Mouse (Mus musculus) hindbrain, postnatal 0 days (tissue): ENCODE measurements around the gene Ppp1r14d. TPM values are rescaled to one million over a fixed set of nuclear protein-coding genes. Genes with fewer than 3 reads are reported as not detected.

Source experiments
- ATAC-seq: fragments of 200-750 bp; cut with Nextera tagmentation; 2 replicates; pipeline ENCODE4 v1.8.0; 2017; ENCODE audit warnings: mild to moderate bottlenecking, moderate TSS enrichment, moderate library complexity
- DNase-seq: peaks from one replicate; pipeline ENCODE4 v3.0.0-alpha.2; 2015; ENCODE audit warnings: low spot score
- H3K27ac ChIP-seq: fragments of 300-500 bp; sonication (generic); 2 replicates; pipeline ENCODE4 v1.5.1; 2014; ENCODE audit warnings: mild to moderate bottlenecking
- H3K27me3 ChIP-seq: fragments of 300-500 bp; sonication (generic); 2 replicates; pipeline ENCODE4 v1.6.1; 2014; ENCODE audit warnings: low read length, mixed read lengths; ENCODE audit not compliant: insufficient read depth
- H3K36me3 ChIP-seq: fragments of 300-500 bp; sonication (generic); 2 replicates; pipeline ENCODE4 v1.6.1; 2014; ENCODE audit warnings: low read length, mixed read lengths; ENCODE audit not compliant: insufficient read depth
- H3K4me1 ChIP-seq: fragments of 300-500 bp; sonication (generic); 2 replicates; pipeline ENCODE4 v1.6.1; 2014; ENCODE audit warnings: antibody characterized with exemption, low read length, mixed read lengths; ENCODE audit not compliant: insufficient read depth
- H3K4me2 ChIP-seq: fragments of 300-500 bp; sonication (generic); 2 replicates; pipeline ENCODE4 v1.6.1; 2014; ENCODE audit warnings: low read depth, mild to moderate bottlenecking, low read length, moderate library complexity, mixed read lengths
- H3K4me3 ChIP-seq: fragments of 300-500 bp; sonication (generic); 2 replicates; pipeline ENCODE4 v1.5.1; 2014; ENCODE audit warnings: low read length
- H3K9ac ChIP-seq: fragments of 300-500 bp; sonication (generic); replicated peaks from 2 replicates; pipeline ENCODE4 v1.6.1; 2014; ENCODE audit warnings: mild to moderate bottlenecking, low read length, moderate library complexity, mixed read lengths
- H3K9me3 ChIP-seq: fragments of 300-500 bp; sonication (generic); 2 replicates; pipeline ENCODE4 v1.6.1; 2016; ENCODE audit warnings: low read length, mixed read lengths
- CTCF ChIP-seq: IDR thresholded peaks from 2 replicates; pipeline ENCODE4 v1.5.1; 2016; ENCODE audit warnings: antibody characterized with exemption, control low read depth, low read depth
- WGBS: fragments of 180-500 bp; shearing (Covaris S2); extraction: QIAGEN DNeasy Blood & Tissue Kit; methylation state at CpG from one replicate; pipeline ENCODE4 v1.1.7; 2014; 5-methylcytosine and 5-hydroxymethylcytosine counted together
- polyA plus RNA-seq: library from polyadenylated mRNA; unstranded; fragments of >200 nt; fragmentation: Nextera tagmentation; extraction: Ambion mirVana; gene quantifications from 2 replicates; pipeline ENCODE4 v1.2.1, GENCODE M21; 2015
- total RNA-seq: library from RNA; depleted of rRNA; stranded (reverse); fragments of >200 nt; gene quantifications from 2 replicates; pipeline ENCODE4 v1.2.3, GENCODE M21; 2014

Gene Ppp1r14d
- total and polyA plus RNA-seq, 2 experiments from 2014 or later: not detected

- H3K4me2 ChIP-seq: no peak overlapping the region
- 70% methylated on average over 4 of the region's 4 CpGs for WGBS
- no peaks in the 10 kb centered on the region for H3K9me3 ChIP-seq
- no peak for TF ChIP-seq CTCF
- DNase-seq (no peak), ATAC-seq (0 out of 2 replicates have a peak, but pooled peaks have one; percentile 16)
- H3K4me3 ChIP-seq: no peak overlapping the region
- peaks cover 5% of the 10 kb centered on the region; the same call in 1 of the 2 replicates for H3K27me3 ChIP-seq
- no peaks in the 10 kb centered on the region for H3K36me3 ChIP-seq
- H3K4me1 ChIP-seq: no peaks in the 10 kb centered on the region
- H3K27ac ChIP-seq: no peak overlapping the region
- no peak overlapping the region for H3K9ac ChIP-seq
These were observed 19.9 kb upstream of the Ppp1r14d start for GRCm38 (mm10) chr2:119249592-119250061.

GRCm38 (mm10) chr2:119247904-119248303, 18.2 kb upstream of the Ppp1r14d start:
- no peaks in the 10 kb centered on the region for H3K4me1 ChIP-seq
- 63% methylated on average over 9 of the region's 9 CpGs for WGBS
- ATAC-seq (no peak), DNase-seq (no peak)
- no peak overlapping the region for H3K4me3 ChIP-seq
- H3K36me3 ChIP-seq: no peaks in the 10 kb centered on the region
- no peaks in the 10 kb centered on the region for H3K9me3 ChIP-seq
- H3K27me3 ChIP-seq: no peaks in the 10 kb centered on the region; the same call in 1 of the 2 replicates
- no peak overlapping the region for H3K27ac ChIP-seq
- TF ChIP-seq CTCF: no peak
- H3K9ac ChIP-seq: no peak overlapping the region
- no peak overlapping the region for H3K4me2 ChIP-seq

GRCm38 (mm10) chr2:119245246-119245645, 15.5 kb upstream of the Ppp1r14d start:
- 85% methylated on average over 7 of the region's 7 CpGs for WGBS
- Histone ChIP-seq H3K27me3 (no peaks in the 10 kb centered on the region; the same call in 1 of the 2 replicates), H3K9me3 (no peaks in the 10 kb centered on the region), H3K36me3 (no peaks in the 10 kb centered on the region), H3K4me2 (no peak overlapping the region), H3K27ac (no peak overlapping the region), H3K4me3 (no peak overlapping the region), H3K4me1 (no peaks in the 10 kb centered on the region), H3K9ac (no peak overlapping the region)
- no peak for TF ChIP-seq CTCF
- DNase-seq: no peak
- no peak for ATAC-seq

GRCm38 (mm10) chr2:119242548-119242947, 12.8 kb upstream of the Ppp1r14d start:
- Histone ChIP-seq H3K4me3 (no peak overlapping the region), H3K36me3 (no peaks in the 10 kb centered on the region), H3K4me1 (no peaks in the 10 kb centered on the region), H3K9me3 (no peaks in the 10 kb centered on the region), H3K27ac (no peak overlapping the region), H3K4me2 (no peak overlapping the region), H3K9ac (no peak overlapping the region), H3K27me3 (peaks cover 19% of the 10 kb centered on the region)
- WGBS: 82% methylated on average over 9 of the region's 9 CpGs
- ATAC-seq (no peak), DNase-seq (no peak)
- no peak for TF ChIP-seq CTCF

GRCm38 (mm10) chr2:119240819-119241186, 11.1 kb upstream of the Ppp1r14d start:
- Histone ChIP-seq H3K27ac (no peak overlapping the region), H3K4me1 (peaks cover 5% of the 10 kb centered on the region; the same call in 1 of the 2 replicates), H3K4me2 (no peak overlapping the region), H3K9me3 (no peaks in the 10 kb centered on the region), H3K36me3 (no peaks in the 10 kb centered on the region), H3K4me3 (no peak overlapping the region), H3K27me3 (peaks cover 35% of the 10 kb centered on the region), H3K9ac (no peak overlapping the region)
- no peak for TF ChIP-seq CTCF
- ATAC-seq: no peak
- no peak for DNase-seq
- 82% methylated on average over 4 of the region's 4 CpGs for WGBS

GRCm38 (mm10) chr2:119240075-119240818, 10.5 kb upstream of the Ppp1r14d start:
- Histone ChIP-seq H3K4me3 (no peak overlapping the region), H3K27ac (no peak overlapping the region), H3K4me1 (peaks cover 5% of the 10 kb centered on the region; the same call in 1 of the 2 replicates), H3K27me3 (peaks cover 41% of the 10 kb centered on the region), H3K36me3 (no peaks in the 10 kb centered on the region), H3K9ac (no peak overlapping the region), H3K4me2 (no peak overlapping the region), H3K9me3 (no peaks in the 10 kb centered on the region)
- ATAC-seq (no peak), DNase-seq (no peak)
- TF ChIP-seq CTCF: no peak
- WGBS: 64% methylated on average over 4 of the region's 4 CpGs

- Histone ChIP-seq H3K4me3 (no peak overlapping the region), H3K36me3 (no peaks in the 10 kb centered on the region), H3K27ac (no peak overlapping the region), H3K4me1 (peaks cover 5% of the 10 kb centered on the region; the same call in 1 of the 2 replicates), H3K9me3 (no peaks in the 10 kb centered on the region), H3K27me3 (peaks cover 44% of the 10 kb centered on the region), H3K4me2 (no peak overlapping the region), H3K9ac (no peak overlapping the region)
- 67% methylated on average over 2 of the region's 2 CpGs for WGBS
- TF ChIP-seq CTCF: no peak
- DNase-seq: no peak
- no peak for ATAC-seq
These were observed 9.0 kb upstream of the Ppp1r14d start for GRCm38 (mm10) chr2:119238671-119239070.
